Mouse (Mus musculus) gastrocnemius, adult 2 months (tissue): ENCODE measurements around the gene Etv1. TPM values are rescaled to one million over a fixed set of nuclear protein-coding genes. Genes with fewer than 3 reads are reported as not detected.
"Not testable (repeated sequence)": the region's sequence is repeated elsewhere in the genome, so short reads cannot be mapped to it uniquely, and the experiment has no call there.

ENCODE experiments used
- DNase-seq: peaks from one replicate; pipeline ENCODE4 v3.0.0; 2022
- H3K27ac ChIP-seq: fragments of 200-600 bp; 2 replicates; pipeline ENCODE4 v1.8.1; 2022; ENCODE audit warnings: mild to moderate bottlenecking
- H3K4me3 ChIP-seq: fragments of 200-600 bp; 2 replicates; pipeline ENCODE4 v1.8.1; 2022; ENCODE audit warnings: mild to moderate bottlenecking, moderate library complexity
- CTCF ChIP-seq: fragments of 200-600 bp; IDR thresholded peaks from 2 replicates; pipeline ENCODE4 v1.8.1; 2022; ENCODE audit warnings: antibody characterized with exemption, mild to moderate bottlenecking, moderate library complexity
- intact Hi-C: fragments of 180-260 bp; cut with DNase I; formaldehyde crosslinking; loops from one replicate; pipeline ENCODE4 v1.15.1; 2025
- total RNA-seq, 2 experiments: library from RNA; stranded (reverse); gene quantifications; 2 replicates each; pipeline ENCODE4 v1.2.3; 2021

Gene Etv1
- total RNA-seq, 2 experiments from 2014 or later = 4.0 to 4.8 TPM

DNA sequence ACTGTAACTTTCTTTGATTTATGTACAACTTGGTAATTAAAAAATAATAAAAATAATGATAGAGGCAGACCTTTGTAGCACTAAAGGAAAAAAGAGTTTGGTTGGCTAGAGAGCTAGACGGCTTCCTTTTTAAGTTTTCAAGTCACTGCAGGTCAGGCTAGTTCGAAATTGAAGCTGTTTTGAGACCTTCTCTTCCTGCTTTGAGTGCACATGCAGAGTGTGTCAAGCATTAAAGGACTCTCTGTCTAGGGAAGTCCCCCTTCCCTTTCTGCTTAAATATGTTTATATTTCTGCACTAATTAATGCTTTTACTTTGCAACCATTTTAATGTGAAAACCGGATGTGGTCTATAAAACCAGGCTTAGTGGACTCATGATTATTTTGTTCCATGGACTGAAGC is 8.5 kb downstream of the Etv1 start:
- no peak for DNase-seq
- intact Hi-C loops = no loop called here
- no peak for TF ChIP-seq CTCF
- Histone ChIP-seq H3K27ac (peak overlapping the region; percentile 62), H3K4me3 (peak overlapping the region; percentile 55)

GRCm38 (mm10) chr12:38788621-38789020 is 9.4 kb downstream of the Etv1 start:
- intact Hi-C loops = no loop called here
- peak; percentile 47 for DNase-seq
- Histone ChIP-seq H3K27ac (peak overlapping the region; percentile 62), H3K4me3 (peak overlapping the region; percentile 55)
- no peak for TF ChIP-seq CTCF

- no peak overlapping the region for H3K27ac ChIP-seq
- no peak for TF ChIP-seq CTCF
- no peak for DNase-seq
- intact Hi-C loops = no loop called here
- no peak overlapping the region for H3K4me3 ChIP-seq
Observed at GRCm38 (mm10) chr12:38789789-38790355, 10.7 kb downstream of the Etv1 start.

DNA sequence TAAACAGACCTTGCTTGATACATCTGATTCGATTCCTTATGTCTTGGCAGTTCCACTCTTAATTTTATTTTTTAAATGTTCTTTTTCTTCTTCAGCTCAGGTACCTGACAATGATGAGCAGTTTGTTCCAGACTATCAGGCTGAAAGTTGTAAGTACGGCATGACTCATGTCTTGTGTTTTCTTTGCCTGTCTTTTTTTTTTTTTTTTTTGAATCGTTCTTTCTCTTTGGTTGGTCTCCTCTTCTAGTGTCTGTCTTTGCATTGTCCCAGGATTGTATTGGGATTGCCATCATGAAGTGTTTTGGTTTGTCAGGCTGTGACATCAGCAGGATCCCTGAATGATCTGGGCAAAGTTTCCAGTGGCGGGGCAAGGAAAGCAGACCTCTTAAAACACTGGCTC is 13.9 kb downstream of the Etv1 start:
- intact Hi-C loops = no loop called here
- DNase-seq = no peak

GRCm38 (mm10) chr12:38793697-38794096 is 14.5 kb downstream of the Etv1 start:
- no peak for TF ChIP-seq CTCF
- DNase-seq = no peak
- H3K27ac ChIP-seq = no peak overlapping the region; the same call in 1 of the 2 replicates
- H3K4me3 ChIP-seq = no peak overlapping the region
- intact Hi-C loops = no loop called here

More for the DNA sequence above, 13.9 kb downstream of the Etv1 start:
- Histone ChIP-seq H3K4me3 (no peak overlapping the region), H3K27ac (no peak overlapping the region)
- TF ChIP-seq CTCF = no peak

GRCm38 (mm10) chr12:38807031-38807430 is 27.9 kb downstream of the Etv1 start:
- intact Hi-C loops = no loop called here
- DNase-seq = no peak
- H3K27ac ChIP-seq = no peak overlapping the region
- TF ChIP-seq CTCF = no peak
- H3K4me3 ChIP-seq = no peak overlapping the region

- TF ChIP-seq CTCF = no peak
- intact Hi-C loops = no loop called here
- no peak overlapping the region for H3K4me3 ChIP-seq
- H3K27ac ChIP-seq = no peak overlapping the region
- no peak for DNase-seq
Observed at GRCm38 (mm10) chr12:38812392-38812791, 33.2 kb downstream of the Etv1 start.

DNA sequence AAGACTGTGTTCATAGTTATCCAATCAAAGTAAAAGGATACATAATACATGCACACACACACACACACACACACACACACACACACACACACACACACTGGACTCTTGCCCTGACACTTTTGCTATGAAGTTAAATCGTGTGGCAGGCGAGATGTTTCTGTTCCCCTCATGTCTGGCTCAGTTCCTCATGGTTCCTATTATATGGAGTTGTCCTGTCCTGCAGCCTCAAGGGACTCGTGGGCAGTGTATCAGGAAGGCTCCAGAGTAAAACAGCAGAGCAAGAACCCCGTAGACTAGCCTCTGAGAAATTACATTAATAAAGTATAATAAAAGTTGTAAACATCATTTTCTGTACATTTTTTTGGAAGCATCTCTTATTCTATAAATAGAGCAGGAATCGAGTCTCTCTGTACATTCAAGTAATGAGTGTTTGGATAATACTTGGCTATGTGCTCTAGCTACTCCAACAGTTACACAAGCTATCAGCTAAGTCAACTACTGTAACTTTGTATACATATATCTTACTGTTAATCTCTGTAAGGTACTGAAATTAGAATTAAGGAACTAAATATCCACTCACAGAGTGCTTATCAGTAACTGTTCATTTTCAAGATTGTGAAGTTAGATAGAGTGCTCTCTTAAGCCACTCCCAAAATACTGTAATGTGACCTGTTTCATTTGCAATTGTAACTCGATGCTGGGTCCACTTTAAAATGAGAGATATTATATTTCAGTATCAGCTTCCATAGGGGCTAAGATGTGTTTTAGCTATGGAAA is 35.0 kb downstream of the Etv1 start:
- Histone ChIP-seq H3K27ac (no peak overlapping the region), H3K4me3 (no peak overlapping the region)
- no peak for TF ChIP-seq CTCF
- intact Hi-C loops = no loop called here
- no peak for DNase-seq

DNA sequence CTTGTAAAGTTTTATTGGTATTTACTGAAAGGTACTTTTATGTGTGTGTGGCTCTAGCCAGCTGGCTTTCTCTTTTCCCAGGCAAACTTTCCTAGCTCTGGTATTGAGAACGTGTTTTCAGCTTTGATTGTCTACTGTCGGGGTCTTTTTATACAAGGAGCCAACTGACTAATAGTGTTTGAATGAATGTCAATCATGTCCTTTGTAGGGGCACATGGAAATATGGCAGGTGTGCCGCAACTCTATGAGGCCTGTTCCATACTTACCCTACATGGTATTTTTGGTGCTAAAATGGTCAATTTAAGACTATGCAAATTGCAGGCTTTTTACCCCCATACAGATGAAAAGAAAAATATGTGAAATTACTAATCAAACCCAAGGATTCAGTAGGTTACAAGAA is 37.1 kb downstream of the Etv1 start:
- intact Hi-C loops = no loop called here
- H3K4me3 ChIP-seq = no peak overlapping the region
- TF ChIP-seq CTCF = no peak
- DNase-seq = no peak
- H3K27ac ChIP-seq = no peak overlapping the region

GRCm38 (mm10) chr12:38818320-38818719 is 39.1 kb downstream of the Etv1 start:
- intact Hi-C loops = no loop called here
- no peak for TF ChIP-seq CTCF
- DNase-seq = no peak
- no peak overlapping the region for H3K27ac ChIP-seq
- H3K4me3 ChIP-seq = no peak overlapping the region

GRCm38 (mm10) chr12:38820642-38821041 is 41.5 kb downstream of the Etv1 start:
- TF ChIP-seq CTCF = no peak
- intact Hi-C loops = no loop called here
- no peak overlapping the region for H3K4me3 ChIP-seq

DNA sequence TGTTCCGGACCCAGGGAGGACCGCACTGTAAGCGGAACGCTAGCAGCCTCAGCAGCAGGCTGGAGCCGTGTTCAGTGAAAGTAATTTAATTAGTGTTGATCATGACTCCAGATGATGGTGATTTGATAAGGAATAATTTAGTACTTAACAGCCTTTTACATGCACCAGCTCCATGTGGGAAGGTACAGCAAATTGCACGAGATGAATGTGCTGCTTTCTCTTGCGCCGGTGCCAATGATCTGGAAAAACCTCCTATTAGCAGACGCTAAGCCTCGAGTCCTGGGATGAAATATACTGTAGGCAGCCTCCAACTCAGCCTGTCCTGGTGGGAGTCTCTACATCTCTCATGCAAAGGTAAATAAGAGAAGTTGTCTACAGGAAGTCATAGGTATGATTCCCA is 45.2 kb downstream of the Etv1 start:
- intact Hi-C loops = no loop called here
- no peak overlapping the region for H3K27ac ChIP-seq
- H3K4me3 ChIP-seq = no peak overlapping the region
- no peak for DNase-seq
- TF ChIP-seq CTCF = no peak

More at GRCm38 (mm10) chr12:38820642-38821041, 41.5 kb downstream of the Etv1 start:
- DNase-seq = no peak
- H3K27ac ChIP-seq = no peak overlapping the region

DNA sequence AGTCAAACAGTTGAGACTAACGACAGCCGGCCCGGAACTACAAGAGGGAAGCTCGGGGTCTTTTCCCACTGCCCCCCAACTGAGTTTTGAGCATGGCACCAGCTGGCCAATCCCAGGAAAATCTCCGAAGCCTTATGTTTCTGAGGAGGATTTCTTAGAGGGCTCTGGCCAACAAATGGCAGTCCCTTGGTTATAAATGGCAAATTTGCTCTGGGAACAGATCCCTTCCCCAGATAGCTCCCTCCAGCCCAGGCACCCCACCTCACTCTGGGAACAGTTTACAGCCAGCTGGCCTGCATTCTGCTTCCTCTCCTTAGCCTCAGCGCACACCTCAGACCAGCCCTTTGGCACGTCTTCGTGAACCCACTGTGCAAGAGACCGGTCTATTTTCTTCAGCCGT is 53.8 kb downstream of the Etv1 start:
- no peak for DNase-seq
- Histone ChIP-seq H3K4me3 (no peak overlapping the region), H3K27ac (no peak overlapping the region)
- no peak for TF ChIP-seq CTCF
- intact Hi-C loops = no loop called here

GRCm38 (mm10) chr12:38834581-38834980 is 55.4 kb downstream of the Etv1 start:
- H3K4me3 ChIP-seq = no peak overlapping the region
- no peak for DNase-seq
- TF ChIP-seq CTCF = no peak
- no peak overlapping the region for H3K27ac ChIP-seq
- intact Hi-C loops = no loop called here

DNA sequence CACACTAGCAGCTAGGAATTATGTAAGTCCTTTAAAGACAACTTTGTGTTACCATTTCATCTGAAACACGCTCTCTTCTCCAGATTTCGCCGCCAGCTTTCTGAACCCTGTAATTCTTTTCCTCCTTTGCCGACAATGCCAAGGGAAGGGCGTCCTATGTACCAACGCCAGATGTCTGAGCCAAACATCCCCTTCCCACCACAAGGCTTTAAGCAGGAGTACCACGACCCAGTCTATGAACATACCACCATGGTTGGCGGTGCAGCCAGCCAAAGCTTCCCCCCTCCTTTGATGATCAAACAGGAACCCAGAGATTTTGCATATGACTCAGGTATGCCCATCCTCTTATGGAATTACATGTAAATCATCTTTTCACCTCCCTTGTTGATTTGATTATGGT is 55.8 kb downstream of the Etv1 start:
- DNase-seq, H3K4me3 ChIP-seq, H3K27ac ChIP-seq, intact Hi-C loops: not testable (repeated sequence)
